Mouse (Mus musculus) CH12.LX (cell line): ENCODE measurements around the gene Phkg2. TPM values are rescaled to one million over a fixed set of nuclear protein-coding genes. Genes with fewer than 3 reads are reported as not detected.

Experiments used
- DNase-seq: peaks from one replicate; pipeline ENCODE4 v3.0.0-alpha.2; 2013; ENCODE audit errors: extremely low read depth
- H3K27ac ChIP-seq: 2 replicates; pipeline ENCODE4 v1.5.1; 2012; ENCODE audit warnings: low read depth, mild to moderate bottlenecking, control low read depth, moderate library complexity; ENCODE audit not compliant: insufficient read depth
- H3K27me3 ChIP-seq: replicated peaks from 2 replicates; pipeline ENCODE3; 2012; ENCODE audit warnings: inconsistent platforms
- H3K36me3 ChIP-seq, 2 experiments: replicated peaks in 1 of 2; 2 replicates each; pipeline versions ENCODE3 to v1.6.1; 2012; ENCODE audit warnings: inconsistent platforms in 1 of 2, low read length in 1 of 2, mild to moderate bottlenecking in 1 of 2, mixed read lengths in 1 of 2, moderate library complexity in 1 of 2; ENCODE audit not compliant: control insufficient read depth in 1 of 2, insufficient read depth in 1 of 2
- H3K4me1 ChIP-seq, 2 experiments: 2 replicates each; pipeline ENCODE4 v1.6.1; 2012; ENCODE audit warnings: inconsistent platforms in 1 of 2, moderate library complexity in 1 of 2; ENCODE audit not compliant: insufficient read depth in 2 of 2, control insufficient read depth in 1 of 2
- H3K4me2 ChIP-seq: 2 replicates; pipeline ENCODE4 v1.6.1; 2012; ENCODE audit warnings: low read depth, mild to moderate bottlenecking, control low read depth; ENCODE audit not compliant: poor library complexity, insufficient read depth, severe bottlenecking
- H3K4me3 ChIP-seq, 3 experiments: fragments of 150-350 bp in 1 of 3; sonication (generic) in 1 of 3; replicated peaks in 1 of 3; 2 replicates each; pipeline versions ENCODE3 to v1.5.1; 2011 to 2012; ENCODE audit warnings: low read depth in 2 of 3, low read length in 2 of 3, mild to moderate bottlenecking in 2 of 3, moderate library complexity in 2 of 3, control low read depth in 1 of 3, improper control_type of control experiment in 1 of 3, inconsistent platforms in 1 of 3, mixed read lengths in 1 of 3; ENCODE audit not compliant: poor library complexity in 1 of 3
- H3K79me2 ChIP-seq: replicated peaks from 2 replicates; pipeline ENCODE4 v1.6.1; 2012; ENCODE audit warnings: mild to moderate bottlenecking, moderate library complexity; ENCODE audit not compliant: control insufficient read depth, poor library complexity, insufficient read depth, severe bottlenecking; ENCODE audit errors: extremely low read depth
- H3K9ac ChIP-seq: 2 replicates; pipeline ENCODE4 v1.6.1; 2012; ENCODE audit warnings: low read depth, mild to moderate bottlenecking, control low read depth, moderate library complexity; ENCODE audit not compliant: insufficient read depth
- H3K9me3 ChIP-seq: replicated peaks from 2 replicates; pipeline ENCODE3; 2012; ENCODE audit warnings: low read length, inconsistent platforms, mixed read lengths
- BHLHE40 ChIP-seq: IDR thresholded peaks from 2 replicates; pipeline ENCODE4 v1.6.1; 2011; ENCODE audit warnings: mild to moderate bottlenecking, low read depth, low read length, improper control_type of control experiment
- CHD2 ChIP-seq: IDR thresholded peaks from 2 replicates; pipeline ENCODE4 v1.6.1; 2011; ENCODE audit warnings: low read length, improper control_type of control experiment
- E2F4 ChIP-seq: IDR thresholded peaks from 2 replicates; pipeline ENCODE4 v1.6.1; 2011; ENCODE audit warnings: low read depth, low read length, improper control_type of control experiment; ENCODE audit not compliant: insufficient replicate concordance
- EP300 ChIP-seq: IDR thresholded peaks from 2 replicates; pipeline ENCODE4 v1.6.1; 2011; ENCODE audit warnings: low read length, improper control_type of control experiment
- GABPA ChIP-seq: IDR thresholded peaks from 2 replicates; pipeline ENCODE4 v1.6.1; 2012; ENCODE audit warnings: low read depth, low read length, improper control_type of control experiment, inconsistent platforms; ENCODE audit not compliant: insufficient replicate concordance
- HCFC1 ChIP-seq: IDR thresholded peaks from 2 replicates; pipeline ENCODE4 v1.6.1; 2012; ENCODE audit warnings: low read depth, mild to moderate bottlenecking, inconsistent platforms, low read length, improper control_type of control experiment
- IRF4 ChIP-seq: IDR thresholded peaks from 2 replicates; pipeline ENCODE4 v1.6.1; 2014; ENCODE audit warnings: low read depth, mild to moderate bottlenecking, inconsistent platforms, low read length, improper control_type of control experiment
- JUND ChIP-seq: conservative IDR thresholded peaks from 2 replicates; pipeline ENCODE4 v1.6.1; 2011; ENCODE audit warnings: low read depth, low read length, improper control_type of control experiment
- KAT2A ChIP-seq: IDR thresholded peaks from 2 replicates; pipeline ENCODE4 v1.6.1; 2012; ENCODE audit warnings: low read length, improper control_type of control experiment, inconsistent platforms; ENCODE audit not compliant: insufficient replicate concordance
- MAFK ChIP-seq: IDR thresholded peaks from 2 replicates; pipeline ENCODE4 v1.6.1; 2011; ENCODE audit warnings: low read length, improper control_type of control experiment; ENCODE audit not compliant: insufficient replicate concordance
- MAZ ChIP-seq: IDR thresholded peaks from 2 replicates; pipeline ENCODE4 v1.6.1; 2012; ENCODE audit warnings: low read depth, mild to moderate bottlenecking, inconsistent platforms, low read length, improper control_type of control experiment, moderate library complexity
- MYC ChIP-seq: IDR thresholded peaks from 2 replicates; pipeline ENCODE4 v1.6.1; 2011; ENCODE audit warnings: low read depth, mild to moderate bottlenecking, improper control_type of control experiment, low read length
- NELFE ChIP-seq: IDR thresholded peaks from 2 replicates; pipeline ENCODE4 v1.6.1; 2011; ENCODE audit warnings: low read depth, low read length, improper control_type of control experiment
- NRF1 ChIP-seq: IDR thresholded peaks from 2 replicates; pipeline ENCODE4 v1.6.1; 2014; ENCODE audit warnings: low read depth, mild to moderate bottlenecking, inconsistent platforms, low read length, improper control_type of control experiment, moderate library complexity
- PAX5 ChIP-seq: IDR thresholded peaks from 2 replicates; pipeline ENCODE4 v1.6.1; 2012; ENCODE audit warnings: low read length, inconsistent platforms, mixed read lengths
- POLR2AphosphoS2 ChIP-seq: IDR thresholded peaks from 2 replicates; pipeline ENCODE4 v1.6.1; 2011; ENCODE audit warnings: low read depth, low read length, improper control_type of control experiment
- RAD21 ChIP-seq: IDR thresholded peaks from 2 replicates; pipeline ENCODE4 v1.6.1; 2011; ENCODE audit warnings: low read depth, mild to moderate bottlenecking, low read length, improper control_type of control experiment, moderate library complexity
- SMC3 ChIP-seq: IDR thresholded peaks from 2 replicates; pipeline ENCODE4 v1.6.1; 2011; ENCODE audit warnings: low read depth, low read length, improper control_type of control experiment
- TBP ChIP-seq: conservative IDR thresholded peaks from 2 replicates; pipeline ENCODE4 v1.6.1; 2011; ENCODE audit warnings: low read depth, low read length, improper control_type of control experiment
- TCF12 ChIP-seq: IDR thresholded peaks from 2 replicates; pipeline ENCODE4 v1.6.1; 2014; ENCODE audit warnings: low read depth, mild to moderate bottlenecking, inconsistent platforms, low read length, improper control_type of control experiment
- UBTF ChIP-seq: IDR thresholded peaks from 2 replicates; pipeline ENCODE4 v1.6.1; 2012; ENCODE audit warnings: low read depth, mild to moderate bottlenecking, inconsistent platforms, low read length, improper control_type of control experiment, moderate library complexity
- USF1 ChIP-seq: IDR thresholded peaks from 2 replicates; pipeline ENCODE4 v1.6.1; 2014; ENCODE audit warnings: low read depth, mild to moderate bottlenecking, inconsistent platforms, low read length, improper control_type of control experiment
- USF2 ChIP-seq: conservative IDR thresholded peaks from 2 replicates; pipeline ENCODE4 v1.6.1; 2011; ENCODE audit warnings: low read depth, low read length, improper control_type of control experiment
- ZKSCAN1 ChIP-seq: IDR thresholded peaks from 2 replicates; pipeline ENCODE4 v1.6.1; 2012; ENCODE audit warnings: low read depth, inconsistent platforms, low read length, improper control_type of control experiment, borderline replicate concordance
- ZMIZ1 ChIP-seq: IDR thresholded peaks from 2 replicates; pipeline ENCODE4 v1.6.1; 2012; ENCODE audit warnings: low read depth, mild to moderate bottlenecking, inconsistent platforms, low read length, improper control_type of control experiment
- ZNF384 ChIP-seq: IDR thresholded peaks from 2 replicates; pipeline ENCODE4 v1.6.1; 2012; ENCODE audit warnings: low read depth, low read length, improper control_type of control experiment, inconsistent platforms
- dilution Hi-C: fragments of 300-500 bp; cut with MboI; formaldehyde crosslinking; loops from 2 replicates; pipeline ENCODE4 v1.14.3; 2020; ENCODE audit warnings: low sequenced_read_pairs; ENCODE audit not compliant: extremely low pct_unique_long_range_greater_than_20kb, extremely low pct_ligation_motif_present
- in situ Hi-C: fragments of 300-500 bp; cut with MboI; formaldehyde crosslinking; loops from 3 replicates; pipeline ENCODE4 v1.14.3; 2019; ENCODE audit warnings: low sequenced_read_pairs, low pct_ligation_motif_present, low pct_unique_long_range_greater_than_20kb, mixed read lengths
- polyA plus RNA-seq: library from polyadenylated mRNA; unstranded; fragments of >175 nt; gene quantifications from 2 replicates; pipeline ENCODE4 v1.2.1, GENCODE M21; 2012; ENCODE audit warnings: low read depth; ENCODE audit not compliant: insufficient read length
- total RNA-seq, 2 experiments: library from RNA; depleted of rRNA; stranded (reverse); fragments of 300-350 nt in 1 of 2; fragments of >200 nt in 1 of 2; gene quantifications; 2 replicates each; pipeline ENCODE4 v1.2.3; 2012 to 2014

Gene Phkg2
- total and polyA plus RNA-seq, 3 experiments = 23.3 to 65.0 (median 34.7) TPM

- Histone ChIP-seq H3K79me2 (no peaks in the 10 kb centered on the region), H3K9ac (no peak overlapping the region), H3K4me3 (no peak overlapping the region), H3K4me2 (no peak overlapping the region), H3K36me3 (no peaks in the 10 kb centered on the region), H3K9me3 (peaks cover 2% of the 10 kb centered on the region), H3K27ac (no peak overlapping the region), H3K27me3 (no peaks in the 10 kb centered on the region), H3K4me1 (no peaks in the 10 kb centered on the region)
- TF ChIP-seq ZMIZ1 = no peak
- TF ChIP-seq PAX5 = no peak
- TF ChIP-seq MAFK = no peak
- TF ChIP-seq POLR2AphosphoS2 = no peak
- no peak for TF ChIP-seq BHLHE40
- TF ChIP-seq TBP = no peak
- TF ChIP-seq IRF4 = no peak
- TF ChIP-seq UBTF = no peak
- TF ChIP-seq KAT2A = no peak
- TF ChIP-seq ZNF384 = no peak
- no peak for TF ChIP-seq JUND
- no peak for TF ChIP-seq EP300
- no peak for TF ChIP-seq USF1
- no peak for TF ChIP-seq MAZ
- TF ChIP-seq GABPA = no peak
- TF ChIP-seq TCF12 = no peak
- no peak for TF ChIP-seq ZKSCAN1
- TF ChIP-seq NRF1 = no peak
- no peak for TF ChIP-seq RAD21
- dilution Hi-C loops = no loop called here
- DNase-seq = no peak
- in situ Hi-C loops = no loop called here
These were observed 55.5 kb downstream of the Phkg2 start for GRCm38 (mm10) chr7:127628646-127629045.

- dilution Hi-C loops (no loop called here), in situ Hi-C loops (no loop called here)
- Histone ChIP-seq H3K4me2 (no peak overlapping the region), H3K79me2 (no peaks in the 10 kb centered on the region), H3K27ac (no peak overlapping the region), H3K9ac (no peak overlapping the region), H3K4me1 (no peaks in the 10 kb centered on the region), H3K27me3 (no peaks in the 10 kb centered on the region), H3K9me3 (no peaks in the 10 kb centered on the region), H3K4me3 (no peak overlapping the region), H3K36me3 (no peaks in the 10 kb centered on the region)
- TF ChIP-seq HCFC1 = no peak
- no peak for TF ChIP-seq SMC3
- no peak for TF ChIP-seq NRF1
- TF ChIP-seq MYC = no peak
- no peak for TF ChIP-seq POLR2AphosphoS2
- TF ChIP-seq USF1 = no peak
- no peak for TF ChIP-seq ZNF384
- no peak for TF ChIP-seq CHD2
- TF ChIP-seq NELFE = no peak
- no peak for TF ChIP-seq USF2
- no peak for TF ChIP-seq E2F4
- DNase-seq = no peak
These were observed 58.3 kb downstream of the Phkg2 start for GRCm38 (mm10) chr7:127631416-127631815.
